Mouse (Mus musculus) cerebellum, postnatal 14 days (tissue): ENCODE data around the gene Pabpc6.

Source experiments
- DNase-seq, 2 experiments: peaks; one replicate each; pipeline ENCODE4 v3.0.0; 2021; ENCODE audit warnings: mixed read lengths in 2 of 2

Gene Pabpc6

DNA sequence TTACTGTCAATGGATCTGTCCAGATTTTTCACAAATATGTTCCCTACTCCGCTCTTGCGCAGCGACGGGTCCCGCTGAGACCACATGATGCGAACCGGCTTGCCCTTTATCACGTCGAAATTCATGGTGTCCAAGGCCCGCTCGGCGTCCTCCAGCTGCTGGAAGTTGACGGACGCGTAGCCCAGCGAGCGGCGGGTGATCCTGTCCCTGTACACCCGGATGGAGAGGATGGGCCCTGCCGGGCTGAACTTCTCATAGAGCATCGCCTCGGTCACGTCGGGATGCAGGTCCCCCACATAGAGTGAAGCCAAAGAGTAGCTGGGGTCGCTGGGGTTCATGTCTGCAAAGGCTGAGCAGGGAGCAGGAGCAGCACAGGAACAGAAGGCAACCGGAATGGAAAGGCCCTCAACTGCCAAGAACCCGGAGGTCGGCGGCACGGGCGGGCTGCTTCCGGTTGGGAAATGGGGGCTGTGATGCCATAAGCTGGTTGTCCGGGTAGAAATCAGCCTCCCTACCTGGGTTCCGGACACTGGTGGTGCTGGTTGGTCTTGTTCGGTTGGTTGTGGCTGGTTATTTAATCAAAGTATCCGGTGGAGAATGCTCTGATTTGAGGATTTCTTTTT is at the start of gene Pabpc6:
Pabpc6 (minus strand) TSS at position 435 of the 623 bp plus-strand sequence.
- no peak for DNase-seq

DNA sequence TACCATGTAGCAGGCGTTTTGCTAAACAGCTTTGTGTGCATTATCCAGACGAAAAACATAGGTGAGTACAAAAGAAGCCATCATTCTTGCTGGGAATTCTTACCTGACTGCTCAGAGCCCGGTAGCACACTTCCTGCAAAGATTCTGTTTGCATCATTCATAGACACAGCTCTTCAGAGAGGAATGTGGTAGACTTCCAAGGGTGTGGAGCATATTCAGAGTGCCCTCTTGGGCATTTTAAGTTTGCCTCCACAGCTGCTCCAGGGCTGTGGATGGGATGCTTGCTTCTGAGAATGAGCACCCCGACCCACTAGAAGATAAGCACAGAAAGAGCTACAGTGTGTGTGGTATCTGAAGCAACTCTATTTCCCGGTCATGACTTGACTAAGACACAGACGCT is 41.4 kb upstream of the Pabpc6 start:
- no peak for DNase-seq

DNA sequence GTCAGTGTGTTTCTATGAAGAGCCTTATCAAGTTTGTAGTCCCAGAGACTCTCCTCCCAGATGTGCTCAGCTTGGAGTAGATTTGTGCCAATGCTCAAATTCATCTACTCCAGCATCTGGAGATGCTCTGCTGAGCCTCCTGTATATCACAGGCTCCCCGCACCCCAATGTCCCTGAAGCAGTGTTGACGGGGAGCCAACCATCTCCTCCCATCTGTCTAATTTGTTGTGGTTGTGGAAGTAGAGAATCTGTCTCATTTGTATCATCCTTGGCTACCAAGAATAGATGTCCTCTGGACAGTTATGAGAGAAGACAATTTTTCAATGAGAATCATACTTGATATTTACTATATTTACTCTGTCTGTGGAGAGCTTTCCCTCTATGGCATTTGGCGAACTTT is 39.4 kb upstream of the Pabpc6 start:
- no peak for DNase-seq

DNA sequence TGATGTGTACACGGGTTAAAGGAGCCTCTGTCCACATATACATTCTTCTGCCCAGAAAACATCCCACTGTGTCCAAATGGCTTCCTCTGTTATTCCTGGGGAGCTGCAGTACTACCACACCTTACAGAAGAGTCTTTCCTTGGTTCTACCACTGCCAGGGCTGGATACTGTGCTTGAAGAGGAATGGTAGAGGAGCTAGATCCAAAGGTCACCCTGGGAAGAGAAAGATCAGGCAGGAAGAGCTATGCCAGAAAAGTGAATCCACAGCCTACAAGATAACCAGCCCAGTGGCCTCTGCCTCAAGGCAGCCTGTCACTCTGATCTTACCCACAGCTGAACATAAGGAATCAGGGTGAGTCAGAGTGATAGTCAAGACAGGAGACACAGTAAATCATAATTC is 37.8 kb upstream of the Pabpc6 start:
- no peak for DNase-seq

DNA sequence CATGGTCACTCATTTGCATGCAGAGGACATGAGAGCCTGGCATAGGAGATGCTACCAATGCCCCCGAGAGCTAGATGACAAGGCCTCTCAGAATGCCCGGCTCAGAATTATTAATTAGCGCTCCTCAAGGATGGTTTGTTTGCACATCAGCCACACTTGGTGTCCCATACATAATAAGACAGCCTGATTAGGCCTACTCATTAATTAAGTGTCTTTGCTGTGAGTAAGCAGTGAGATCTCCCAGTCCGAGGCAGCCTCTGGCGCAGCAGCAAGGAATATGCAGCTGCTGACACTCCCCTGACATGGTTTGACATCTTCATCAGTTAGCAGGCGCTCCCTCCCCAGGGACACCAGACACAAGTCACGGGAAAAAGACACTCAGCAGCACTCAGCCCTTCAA is 28.2 kb upstream of the Pabpc6 start:
- DNase-seq, result no peak

DNA sequence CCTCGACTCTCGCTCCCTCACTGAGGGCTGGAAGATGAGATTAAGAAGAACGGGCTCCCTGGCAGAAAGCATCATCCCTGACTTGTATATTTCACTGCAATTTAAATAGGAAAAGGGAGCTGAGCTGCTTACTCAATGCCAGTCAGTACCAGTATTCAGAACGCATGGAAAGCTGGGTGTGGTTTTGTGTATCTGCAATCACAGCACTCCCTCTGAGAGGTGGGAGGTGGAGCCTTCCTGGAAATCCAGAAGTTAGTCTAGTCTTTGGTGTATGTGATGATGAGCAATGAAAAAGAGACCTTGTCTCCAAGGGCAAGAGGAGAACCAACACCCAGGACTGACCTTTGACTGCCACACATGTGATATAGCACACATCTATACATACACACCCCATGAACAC is 21.7 kb upstream of the Pabpc6 start:
- no peak for DNase-seq

DNA sequence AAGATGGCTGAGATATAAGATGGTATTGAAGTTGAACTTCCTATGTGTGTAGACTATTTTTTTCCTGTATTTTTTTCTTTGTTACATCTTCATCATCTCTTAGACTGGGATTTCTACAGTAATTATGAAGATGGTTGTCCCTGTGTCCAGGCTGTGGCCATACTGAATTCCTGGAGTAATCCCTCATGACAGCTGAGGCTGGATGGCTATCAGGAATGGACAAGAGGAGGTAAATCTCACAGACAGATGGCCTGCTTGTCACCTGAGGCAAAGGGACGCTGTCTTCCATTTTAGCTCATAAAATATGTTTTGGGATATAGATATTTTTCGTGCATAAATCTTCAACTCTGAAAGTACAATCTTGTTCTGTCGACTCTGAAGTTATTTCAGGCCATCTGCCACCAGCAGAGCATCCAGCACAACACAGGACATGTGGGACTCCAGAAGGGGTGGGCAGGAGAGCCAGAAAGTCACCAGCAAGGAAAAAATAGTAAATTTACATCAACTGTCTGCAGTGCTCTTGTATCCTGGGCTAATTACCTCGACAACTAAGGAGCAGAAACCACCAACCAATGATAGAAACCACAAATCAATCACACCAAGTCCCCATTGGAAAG is 14.1 kb upstream of the Pabpc6 start:
- no peak for DNase-seq

DNA sequence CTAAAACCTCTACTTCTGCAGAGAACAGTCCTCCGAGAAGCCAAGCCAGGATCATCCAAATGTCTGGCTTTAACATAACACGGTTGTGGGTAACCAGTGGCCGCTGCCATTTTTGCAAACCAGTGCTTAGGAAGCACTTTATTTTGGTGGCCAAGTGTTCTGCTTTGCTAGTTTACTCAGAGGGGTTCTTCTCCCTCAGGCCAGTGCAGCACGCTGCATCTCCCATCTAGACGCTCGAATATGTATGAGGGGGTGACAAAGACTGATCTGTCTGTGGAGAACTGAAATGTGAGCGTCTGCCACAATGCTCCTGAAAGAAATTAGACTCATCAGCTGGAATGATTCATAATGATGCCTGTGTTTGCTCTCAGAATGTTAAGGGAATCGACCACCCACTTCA is 11.2 kb upstream of the Pabpc6 start:
- no peak for DNase-seq

DNA sequence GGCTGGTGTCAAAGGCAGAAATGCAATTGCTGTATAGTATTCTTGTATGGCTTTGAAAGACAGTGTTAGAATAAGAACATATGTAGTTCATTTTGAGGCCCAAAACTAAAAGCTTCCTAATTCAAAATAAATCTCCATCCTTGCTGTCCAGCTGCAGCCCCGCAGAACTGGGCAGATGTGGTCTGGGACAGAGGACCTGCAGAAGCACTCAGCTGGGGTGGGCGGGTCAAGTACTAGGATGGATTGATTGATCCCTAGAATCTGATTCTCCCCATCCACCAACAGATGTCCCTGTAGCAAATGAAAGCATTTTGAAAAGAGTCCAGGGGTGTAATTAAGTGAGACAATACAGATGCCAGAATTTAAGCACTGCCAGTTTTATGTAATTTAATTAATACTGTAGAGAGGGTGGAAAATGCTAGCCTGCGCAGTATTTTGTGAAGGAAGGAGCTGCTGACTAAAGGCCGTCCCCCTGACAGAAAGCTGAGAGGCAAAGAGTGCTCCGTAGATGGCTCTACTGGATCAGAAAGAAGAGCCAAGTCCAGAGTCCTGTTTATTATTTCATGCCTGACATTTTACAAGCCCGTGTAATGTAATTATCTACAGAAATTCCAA is 5.8 kb upstream of the Pabpc6 start:
- DNase-seq, result peak in 1 of 2 experiments; percentile 7

DNA sequence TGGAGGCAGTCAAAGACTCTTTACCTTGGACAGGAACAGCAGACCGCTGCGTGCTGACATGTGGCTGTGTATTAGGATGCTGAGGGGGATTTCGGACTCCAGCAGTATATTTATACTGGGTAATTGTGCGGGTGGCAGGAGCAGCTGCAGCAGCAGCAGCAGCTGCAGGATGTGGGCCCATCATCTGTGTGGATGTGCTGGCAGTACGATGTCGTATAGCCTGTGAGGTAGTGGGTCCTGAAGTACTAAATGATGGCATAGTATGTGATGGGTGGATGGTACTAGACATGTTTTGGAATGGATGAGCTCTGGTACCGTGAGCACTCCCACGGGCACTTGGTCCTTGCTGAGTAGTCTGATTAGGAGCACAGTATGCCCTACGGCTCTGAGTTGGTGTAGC is 1.6 kb downstream of the Pabpc6 start:
- no peak for DNase-seq

DNA sequence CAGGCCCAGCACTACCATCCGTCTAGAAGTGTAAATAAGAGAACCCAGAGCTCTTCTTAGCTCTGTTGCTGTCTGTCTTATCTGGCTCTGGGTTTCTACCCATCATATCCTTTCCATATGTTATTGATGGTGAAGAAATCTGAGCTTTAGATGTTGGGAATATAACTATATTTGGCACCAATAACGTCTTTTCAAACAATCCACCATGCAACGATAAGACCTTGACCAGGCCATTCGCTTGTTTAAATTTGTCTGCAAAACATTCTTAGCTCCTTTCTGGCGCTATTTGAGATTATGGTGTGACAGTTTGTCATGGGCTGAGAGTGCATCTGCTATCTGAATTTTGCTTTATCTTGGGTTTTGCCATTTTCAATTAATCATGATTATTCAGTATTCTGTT is 10.9 kb downstream of the Pabpc6 start:
- DNase-seq, result no peak

DNA sequence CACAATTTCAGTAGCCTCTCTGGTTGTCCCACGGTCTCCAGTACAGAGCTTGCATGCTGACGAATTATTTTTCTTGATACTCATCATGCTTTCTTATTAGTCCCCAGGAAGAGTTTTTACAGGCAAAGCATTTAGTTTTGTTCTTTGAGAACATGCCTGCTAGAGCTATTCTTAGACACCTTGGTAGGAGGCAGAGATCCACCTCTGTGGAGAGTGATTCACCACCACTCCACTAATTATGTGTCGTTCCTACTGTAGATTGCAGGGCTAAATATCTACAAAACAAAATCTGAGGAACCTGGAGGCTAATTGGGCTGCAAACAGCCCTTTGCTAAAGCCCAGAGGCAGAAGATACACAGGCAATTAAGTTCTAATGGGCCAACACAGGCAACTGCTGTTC is 15.4 kb downstream of the Pabpc6 start:
- no peak for DNase-seq

DNA sequence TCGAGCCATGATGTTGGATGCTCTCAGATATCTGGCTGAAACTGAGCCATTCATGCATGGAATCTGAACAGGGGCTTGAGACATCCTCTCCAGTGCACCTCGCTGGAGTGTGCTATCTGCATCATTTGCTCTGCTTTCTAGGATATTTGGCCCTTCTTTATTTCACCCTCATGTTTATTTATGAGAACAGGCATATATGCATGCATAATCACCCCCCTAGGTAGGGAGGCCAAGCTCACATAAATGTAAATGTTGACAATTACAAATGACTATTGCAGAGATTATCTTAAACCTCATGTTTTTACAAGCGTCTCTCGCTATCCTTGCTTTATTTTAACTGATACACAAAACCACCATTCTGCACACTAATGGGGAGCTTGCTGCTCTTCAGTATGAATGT is 21.9 kb downstream of the Pabpc6 start:
- DNase-seq, result no peak

DNA sequence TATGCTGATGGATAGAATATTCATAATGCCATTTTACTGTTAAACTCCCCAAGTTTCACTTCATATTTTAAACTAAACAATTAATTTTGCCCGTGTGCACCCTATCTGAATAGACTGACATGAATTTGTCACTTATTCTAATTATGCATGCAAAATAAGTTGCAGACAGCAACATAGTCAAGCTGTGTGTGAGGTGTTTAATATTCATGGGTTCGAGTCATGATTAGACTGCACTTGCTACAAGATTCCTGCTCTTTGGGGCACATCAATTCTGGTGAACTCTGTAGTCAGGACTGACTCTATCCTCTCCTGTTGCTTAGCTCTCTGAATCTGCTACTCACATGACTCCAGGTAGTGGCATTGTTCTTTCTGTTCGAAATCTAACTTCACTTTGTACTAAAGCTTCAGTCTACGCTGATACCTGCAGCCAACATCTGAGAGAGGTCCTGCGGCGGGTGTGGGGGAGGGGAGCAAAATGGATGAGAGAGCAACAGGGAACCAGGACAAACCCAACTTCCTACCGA is 25.8 kb downstream of the Pabpc6 start:
- no peak for DNase-seq

DNA sequence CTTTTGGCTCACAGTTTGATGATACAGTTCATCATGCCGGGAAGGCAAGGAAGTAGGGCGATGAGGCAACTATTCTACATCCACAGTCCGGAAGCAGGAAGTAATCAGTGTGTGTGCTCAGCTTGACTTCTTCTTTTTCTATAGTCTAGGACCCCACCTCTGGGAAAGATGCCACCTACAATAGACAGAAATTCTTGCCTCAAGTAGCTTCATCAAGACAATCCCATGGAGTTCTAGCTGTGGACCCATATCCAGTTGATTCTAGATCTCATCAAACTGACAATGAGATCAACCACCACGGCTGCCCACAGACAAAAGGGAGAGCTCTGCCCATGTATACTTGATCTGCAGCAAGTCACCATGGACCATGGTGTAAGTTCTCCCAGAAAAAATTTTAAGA is 32.5 kb downstream of the Pabpc6 start:
- DNase-seq, result no peak

DNA sequence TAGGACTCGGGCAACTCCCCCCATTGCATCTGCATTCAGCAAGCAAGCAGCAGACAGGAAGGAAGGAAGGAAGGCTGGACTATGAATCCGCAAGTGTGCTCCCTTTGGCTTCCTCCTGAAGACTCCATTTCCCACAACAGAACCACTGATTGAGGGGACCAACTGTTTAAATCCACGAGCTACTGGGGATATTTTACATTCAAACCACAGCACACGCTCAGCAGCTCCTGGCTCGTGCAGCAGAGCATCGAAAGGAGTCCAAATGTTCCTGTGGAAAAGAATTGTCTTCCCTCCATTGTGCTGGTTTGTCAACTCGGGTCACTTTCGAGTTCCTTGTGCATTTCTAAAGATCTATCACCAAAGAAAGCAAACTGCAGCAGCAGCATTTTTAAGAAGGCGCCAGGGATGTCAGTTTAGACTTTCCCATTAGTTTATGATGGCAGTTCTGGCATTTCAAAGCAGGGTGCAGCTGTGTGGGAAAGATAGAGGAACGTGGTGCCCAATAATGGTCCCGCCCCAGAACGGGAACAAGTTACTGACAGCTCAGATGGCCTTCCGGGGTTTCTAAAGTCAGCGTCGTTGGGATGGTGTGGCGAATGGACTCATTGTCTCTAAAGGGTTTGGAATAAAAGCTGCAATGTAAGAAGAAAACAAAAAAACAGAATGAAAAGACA is 36.8 kb downstream of the Pabpc6 start:
- DNase-seq, result peak in 1 of 2 experiments; percentile 4

DNA sequence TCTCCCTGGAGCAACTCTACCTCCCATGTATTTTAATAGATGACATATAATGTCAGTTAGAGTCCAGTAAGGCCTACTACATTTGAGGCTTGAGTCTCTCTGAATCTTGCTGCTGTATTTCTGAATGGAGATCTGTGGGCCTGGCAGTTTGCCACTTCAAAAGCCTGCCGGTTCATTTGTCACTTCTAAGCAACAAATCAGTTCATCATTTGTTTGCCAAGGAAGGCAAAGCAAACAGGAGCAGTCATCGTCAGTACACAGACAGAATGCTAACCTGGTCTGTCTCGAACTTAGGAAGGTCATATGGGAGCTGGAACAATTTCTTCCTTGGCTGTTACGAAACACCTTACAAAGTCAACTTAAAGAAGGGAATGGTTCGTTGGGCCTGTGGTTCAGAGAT is 37.4 kb downstream of the Pabpc6 start:
- peak; percentile 35 to 40 for DNase-seq

DNA sequence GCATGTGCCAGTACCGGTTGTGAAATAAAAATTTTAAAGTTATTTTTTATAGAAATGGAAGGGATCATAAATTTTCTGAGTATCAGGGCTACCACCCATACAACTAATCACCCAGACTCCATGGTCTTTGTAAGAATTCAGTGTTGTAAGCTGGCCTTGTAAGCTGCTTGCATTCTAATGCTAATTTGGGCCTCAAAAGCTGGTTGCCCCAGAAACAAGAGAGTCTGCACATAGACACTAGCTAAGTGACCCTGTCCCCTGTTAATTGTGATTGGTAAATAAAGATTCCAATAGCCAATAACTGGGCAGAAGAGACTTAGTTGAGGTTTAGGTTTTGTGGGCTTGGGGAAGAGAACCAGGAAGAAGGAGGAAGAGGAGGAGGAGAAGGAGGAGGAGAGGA is 38.4 kb downstream of the Pabpc6 start:
- DNase-seq, result no peak

DNA sequence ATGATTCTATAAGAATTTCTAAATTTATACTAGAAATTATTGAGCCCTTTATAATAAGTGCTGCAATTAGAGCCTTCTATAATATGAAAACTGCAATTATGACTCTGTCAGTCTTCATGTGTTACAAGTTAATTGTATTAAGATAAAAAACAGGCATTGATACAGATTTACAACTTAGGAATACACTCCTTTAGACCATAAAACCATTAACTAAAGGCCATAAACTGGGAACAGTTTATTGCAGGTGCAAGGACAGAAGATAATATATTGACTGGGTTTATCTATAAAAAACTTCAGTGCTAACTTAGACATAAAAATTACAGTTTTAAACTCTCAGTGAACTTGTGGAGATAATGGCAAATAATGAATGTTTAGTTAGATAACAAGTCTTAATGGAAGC is 42.5 kb downstream of the Pabpc6 start:
- no peak for DNase-seq
